In the genomic region with DNA sequence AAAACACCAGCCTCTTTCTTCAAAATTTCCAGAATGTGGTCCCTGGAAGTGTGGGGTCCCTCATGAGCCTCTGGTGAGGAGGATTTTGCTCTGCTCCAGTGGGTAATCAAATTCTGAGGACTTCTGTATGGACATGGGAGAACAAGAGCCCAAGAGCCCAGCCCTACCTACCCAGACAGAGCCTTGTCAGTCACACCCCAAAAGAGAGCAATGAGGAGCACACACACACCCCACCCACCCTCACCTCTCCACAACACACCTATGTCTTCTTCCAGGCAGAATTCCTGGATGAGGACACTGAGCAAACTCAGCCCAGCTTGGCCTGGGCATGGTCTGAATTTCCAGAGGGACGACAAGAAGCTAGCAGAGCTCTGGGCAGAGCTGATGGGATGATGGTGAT, we compare ENCODE assay signal across 28 mouse cellular contexts. TPM values are rescaled to one million over a fixed set of nuclear protein-coding genes. Genes with fewer than 3 reads are reported as not detected.
"Had no signal": no experiment of that assay in that cellular context is flagged by ENCODE, and none has a peak within 500 bp of the region (broad histone marks: within the 10 kb centered on the region; RNA-seq: fewer than 3 reads in every experiment).

No protein-coding gene starts in this region.

- H3K27ac ChIP-seq: kidney, embryonic 15.5 days; left cerebral cortex, adult 2 months; liver, embryonic 13.5 days; stomach, embryonic 15.5 days had no signal

- H3K27me3 ChIP-seq: stomach, embryonic 15.5 days had no signal

- H3K4me3 ChIP-seq: kidney, embryonic 15.5 days; left cerebral cortex, adult 2 months; liver, embryonic 13.5 days; stomach, embryonic 15.5 days had no signal

- H3K36me3 ChIP-seq: kidney, embryonic 15.5 days; liver, embryonic 13.5 days; stomach, embryonic 15.5 days had no signal

- H3K9me3 ChIP-seq: kidney, embryonic 15.5 days; liver, embryonic 13.5 days; stomach, embryonic 15.5 days had no signal

- H3K4me1 ChIP-seq: liver, embryonic 13.5 days; stomach, embryonic 15.5 days had no signal

- DNase-seq: kidney, postnatal 10 days; layer of hippocampus, postnatal 36 days; liver, embryonic 13.5 days; lung, adult 2 months; lung, postnatal 14 days; midbrain, embryonic 14.5 days; right cerebral cortex, postnatal 14 days; spleen, adult 18-20 months; thymus, adult 2 months; thymus, postnatal 14 days; thymus, postnatal 4 days had no signal

- H3K9ac ChIP-seq: kidney, embryonic 15.5 days; liver, embryonic 13.5 days; stomach, embryonic 15.5 days had no signal

- H3K4me2 ChIP-seq: kidney, embryonic 15.5 days; liver, embryonic 13.5 days; midbrain, embryonic 11.5 days; stomach, embryonic 15.5 days had no signal

RNA-seq across cellular contexts. Expression of a gene that starts 38.8 kb away (rescaled TPM):
- total RNA-seq: layer of hippocampus, adult 8-10 months; layer of hippocampus, postnatal 10 days; layer of hippocampus, postnatal 36 days; left cerebral cortex, adult 2 months; left cerebral cortex, postnatal 10 days; left cerebral cortex, postnatal 36 days; liver, adult 2 months; megakaryocyte progenitor cell, adult 5-6 weeks; megakaryocyte-erythroid progenitor cell, adult 5-6 weeks; midbrain, postnatal 0 days had no signal
- polyA plus RNA-seq: kidney, embryonic 15.5 days; limb, embryonic 14.5 days; liver, adult 2 months; liver, embryonic 13.5 days; liver, embryonic 16.5 days; lung, adult 2 months; lung, embryonic 16.5 days; midbrain, embryonic 11.5 days; midbrain, embryonic 14.5 days; midbrain, postnatal 0 days; neural tube, embryonic 11.5 days; neural tube, embryonic 14.5 days; stomach, embryonic 15.5 days had no signal
